Mouse (Mus musculus) liver, embryonic 14.5 days (tissue): ENCODE data around the gene Glrx3. TPM values are rescaled to one million over a fixed set of nuclear protein-coding genes. Genes with fewer than 3 reads are reported as not detected.
A peak's percentile ranks its signal among the peaks of the same experiment; 100 is the strongest.

Experiments
- ATAC-seq: fragments of 200-750 bp; cut with Nextera tagmentation; 2 replicates; pipeline ENCODE4 v1.8.0; 2017; ENCODE audit warnings: moderate number of reproducible peaks, mild to moderate bottlenecking, moderate library complexity; ENCODE audit not compliant: insufficient read depth
- DNase-seq, 3 experiments: peaks; one replicate each; pipeline ENCODE4 v3.0.0-alpha.2; 2012 to 2013; ENCODE audit warnings: low read depth in 3 of 3, low spot score in 3 of 3
- H3K27ac ChIP-seq: fragments of 300-500 bp; sonication (generic); 2 replicates; pipeline ENCODE4 v1.5.1; 2014; ENCODE audit warnings: moderate library complexity, mild to moderate bottlenecking, control low read depth, inconsistent platforms
- H3K27me3 ChIP-seq: fragments of 300-500 bp; sonication (generic); 2 replicates; pipeline ENCODE4 v1.6.1; 2014; ENCODE audit warnings: mild to moderate bottlenecking, low read length, moderate library complexity; ENCODE audit not compliant: control insufficient read depth, insufficient read depth
- H3K36me3 ChIP-seq: fragments of 300-500 bp; sonication (generic); replicated peaks from 2 replicates; pipeline ENCODE4 v1.6.1; 2014; ENCODE audit warnings: low read depth; ENCODE audit not compliant: control insufficient read depth, insufficient read depth
- H3K4me1 ChIP-seq, 2 experiments: fragments of 200-500 bp in 1 of 2; fragments of 300-500 bp in 1 of 2; sonication (generic) in 1 of 2; replicated peaks; 2 replicates each; pipeline ENCODE4 v1.6.1; 2012 to 2014; ENCODE audit warnings: antibody characterized with exemption in 1 of 2, inconsistent platforms in 1 of 2, low read length in 1 of 2; ENCODE audit not compliant: control insufficient read depth in 2 of 2, insufficient read depth in 2 of 2
- H3K4me2 ChIP-seq: fragments of 300-500 bp; sonication (generic); 2 replicates; pipeline ENCODE4 v1.6.1; 2014; ENCODE audit warnings: low read depth, mild to moderate bottlenecking, control low read depth, moderate library complexity
- H3K4me3 ChIP-seq, 2 experiments: fragments of 200-500 bp in 1 of 2; fragments of 300-500 bp in 1 of 2; sonication (generic) in 1 of 2; 2 replicates each; pipeline ENCODE4 v1.5.1; 2012 to 2014; ENCODE audit warnings: low read depth in 2 of 2, low read length in 2 of 2, mild to moderate bottlenecking in 2 of 2, control low read depth in 1 of 2, inconsistent platforms in 1 of 2, moderate library complexity in 1 of 2; ENCODE audit not compliant: insufficient read depth in 1 of 2
- H3K9ac ChIP-seq: fragments of 300-500 bp; sonication (generic); replicated peaks from 2 replicates; pipeline ENCODE4 v1.6.1; 2014; ENCODE audit warnings: mild to moderate bottlenecking, control low read depth, moderate library complexity
- H3K9me3 ChIP-seq: fragments of 300-500 bp; sonication (generic); 2 replicates; pipeline ENCODE4 v1.6.1; 2016; ENCODE audit warnings: low read length, mixed read lengths; ENCODE audit not compliant: control insufficient read depth
- CTCF ChIP-seq: IDR thresholded peaks from 2 replicates; pipeline ENCODE4 v1.5.1; 2016; ENCODE audit warnings: antibody characterized with exemption, low read depth, control low read depth
- EP300 ChIP-seq: IDR thresholded peaks from 2 replicates; pipeline ENCODE4 v1.6.1; 2016; ENCODE audit warnings: antibody characterized with exemption, low read depth
- WGBS: fragments of 180-500 bp; shearing (Covaris S2); extraction: QIAGEN DNeasy Blood & Tissue Kit; methylation state at CpG from one replicate; pipeline ENCODE4 v1.1.7; 2014; ENCODE audit not compliant: insufficient replicate concordance; 5-methylcytosine and 5-hydroxymethylcytosine counted together
- polyA plus RNA-seq, 2 experiments: library from polyadenylated mRNA; depleted of rRNA in 1 of 2; stranded (reverse) in 1 of 2; unstranded in 1 of 2; fragments of >200 nt; fragmentation: Nextera tagmentation in 1 of 2; extraction: Ambion mirVana in 1 of 2; gene quantifications; 2 replicates each; pipeline versions ENCODE4 v1.2.1 to v1.2.3; 2012 to 2014

Glrx3 gene
- polyA plus RNA-seq, 2 experiments = 41.8 to 113 TPM

DNA sequence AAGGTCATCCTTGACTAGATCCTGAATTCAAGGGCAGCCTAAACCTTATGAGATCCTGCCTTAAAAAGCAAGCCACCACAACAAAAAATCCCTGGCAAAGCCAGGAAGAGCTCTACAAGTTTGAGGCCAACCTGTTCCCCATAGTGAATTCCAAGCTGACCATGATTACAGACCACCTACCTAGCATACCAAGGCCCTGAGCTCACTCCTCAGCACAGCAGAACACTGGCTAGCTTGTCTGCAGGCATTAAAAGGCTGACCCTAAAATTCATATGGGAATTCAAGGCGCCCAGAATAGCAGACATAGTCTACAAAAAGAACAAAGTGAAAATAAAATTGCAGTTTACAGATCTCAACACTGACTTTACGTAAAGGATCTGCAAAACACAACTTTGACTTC lies 33.3 kb upstream of the Glrx3 start:
- 56% methylated on average over 2 of the region's 2 CpGs for whole genome bisulfite sequencing
- Histone ChIP-seq H3K9me3 (no peaks in the 10 kb centered on the region), H3K4me2 (no peak overlapping the region), H3K9ac (no peak overlapping the region), H3K36me3 (no peaks in the 10 kb centered on the region), H3K27me3 (no peaks in the 10 kb centered on the region), H3K4me1 (no peaks in the 10 kb centered on the region; a peak in 1 of 4 replicates), H3K27ac (no peak overlapping the region), H3K4me3 (no peak overlapping the region)
- DNase-seq = no peak
- TF ChIP-seq EP300 = no peak
- ATAC-seq = no peak

DNA sequence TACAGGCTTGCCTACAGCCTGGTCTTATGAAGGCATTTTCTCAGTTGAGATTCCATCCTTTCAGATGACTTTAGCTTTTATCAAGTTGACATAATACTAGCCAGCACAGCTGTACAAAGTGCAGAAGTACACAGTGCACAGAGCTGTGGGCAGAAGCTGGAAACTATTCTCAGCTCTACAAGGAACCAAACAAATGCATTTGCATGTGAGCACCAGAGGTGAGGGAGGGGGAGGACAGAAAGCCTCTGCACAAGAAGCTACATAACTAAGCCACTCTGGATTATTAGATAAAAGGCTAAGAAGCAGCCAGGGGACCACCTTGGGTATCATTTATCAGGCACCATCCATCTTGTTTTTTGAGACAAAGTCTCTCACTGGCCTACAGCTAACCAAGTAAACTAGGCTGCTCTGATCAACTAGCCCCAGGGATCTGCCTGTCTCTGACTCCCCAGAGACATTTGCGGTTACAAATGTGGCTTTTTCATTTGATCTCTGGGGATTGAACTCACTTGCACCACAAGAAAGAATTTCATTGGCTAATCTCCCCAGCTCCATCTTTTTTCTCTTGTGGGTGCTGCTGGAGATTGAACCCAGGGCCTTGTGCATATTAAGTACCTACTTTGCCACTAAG lies 29.9 kb upstream of the Glrx3 start:
- DNase-seq (no peak), ATAC-seq (no peak)
- H3K4me3 ChIP-seq = no peak overlapping the region
- no peaks in the 10 kb centered on the region for H3K36me3 ChIP-seq
- no peak overlapping the region for H3K4me2 ChIP-seq
- peaks cover 2 to 4% of the 10 kb centered on the region in 2 experiments; a peak in 3 of 4 replicates for H3K4me1 ChIP-seq
- no peak overlapping the region for H3K9ac ChIP-seq
- no peak overlapping the region for H3K27ac ChIP-seq
- H3K9me3 ChIP-seq = no peaks in the 10 kb centered on the region
- TF ChIP-seq CTCF = no peak
- no peak for TF ChIP-seq EP300
- H3K27me3 ChIP-seq = no peaks in the 10 kb centered on the region
- WGBS = 90% methylated on average over 1 of the region's 1 CpGs

DNA sequence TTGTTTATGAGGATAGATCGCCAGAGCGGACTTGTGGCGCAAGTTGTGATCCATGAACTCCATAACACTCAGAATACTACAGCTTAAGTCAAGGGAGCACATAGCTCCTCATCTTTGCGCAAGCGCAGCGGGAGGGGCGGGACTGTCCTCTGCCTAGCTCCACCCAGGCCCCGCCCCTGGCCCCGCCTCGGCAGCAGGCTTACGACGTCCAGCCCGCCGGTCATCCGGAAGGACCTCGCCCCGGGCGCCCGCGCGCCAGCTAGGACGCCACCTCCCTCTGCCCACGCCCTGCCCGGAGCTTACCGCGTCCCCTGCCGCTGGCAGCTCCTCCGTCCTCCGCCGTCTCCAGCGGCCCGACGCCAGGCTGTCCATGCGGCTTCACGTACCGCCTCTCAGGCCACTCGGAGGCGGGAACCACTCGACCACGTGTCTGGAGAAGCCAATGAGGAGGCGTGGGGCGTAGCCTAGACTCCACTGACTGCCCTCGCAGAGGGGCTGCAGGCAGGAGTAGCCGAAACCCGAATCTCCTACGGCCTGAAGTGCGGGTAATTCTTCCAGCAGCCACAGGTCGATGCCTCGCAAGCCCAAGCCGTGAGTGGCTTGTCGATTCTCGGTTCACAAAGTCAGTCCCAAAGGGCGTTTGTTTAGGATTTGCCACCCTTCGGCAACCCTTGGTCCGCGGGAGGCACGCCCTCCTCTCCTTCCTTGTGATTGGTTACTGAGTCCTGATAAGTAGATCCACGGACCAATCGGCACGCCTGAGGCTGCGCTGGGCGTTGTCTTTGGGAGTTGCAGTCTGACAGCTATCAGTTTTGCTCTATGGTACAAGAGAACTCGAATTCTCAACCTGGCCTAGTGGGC lies 26.8 kb upstream of the Glrx3 start, which contains the start of gene 9430038I01Rik:
9430038I01Rik (minus strand) TSS at position 426 of the 861 bp plus-strand sequence.
- peaks cover 2 to 4% of the 10 kb centered on the region in 2 experiments; a peak in 2 of 4 replicates for H3K4me1 ChIP-seq
- no peak within 1 kb of the TSS; the same call in 1 of the 2 replicates for H3K27ac ChIP-seq
- no peaks in the 10 kb centered on the region for H3K27me3 ChIP-seq
- TF ChIP-seq CTCF = no peak; the same call in 1 of the 2 replicates
- TF ChIP-seq EP300 = no peak
- ATAC-seq = peak; percentile 99
- H3K36me3 ChIP-seq = no peaks in the 10 kb centered on the region
- no peaks in the 10 kb centered on the region for H3K9me3 ChIP-seq
- peak within 1 kb of the TSS; percentile 77 to 80 for H3K4me3 ChIP-seq
- H3K9ac ChIP-seq = peak within 1 kb of the TSS; percentile 64
- WGBS = under 1% methylated on average over 63 of the region's 63 CpGs
- H3K4me2 ChIP-seq = peak within 1 kb of the TSS; percentile 78
- peak; percentile 89 to 92 (median 89) for DNase-seq

DNA sequence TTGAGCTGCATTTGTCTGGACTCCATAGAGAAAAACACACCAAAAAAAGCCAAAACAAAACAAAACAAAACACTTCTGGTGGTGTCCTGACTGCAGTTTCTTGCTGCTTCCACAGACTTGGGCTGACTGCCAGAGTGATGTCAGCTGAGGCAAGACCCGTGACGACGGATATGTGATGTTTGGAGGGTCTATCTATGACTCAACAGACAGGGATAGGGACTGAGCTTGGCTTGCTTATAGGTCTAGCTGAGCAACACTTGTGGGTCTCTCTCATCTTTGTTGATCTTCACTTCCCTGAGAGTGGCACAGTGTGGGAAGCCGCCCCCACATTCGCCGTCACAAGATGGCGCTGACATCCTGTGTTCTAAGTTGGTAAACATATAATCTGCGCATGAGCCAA lies 22.7 kb upstream of the Glrx3 start:
- ATAC-seq (no peak), DNase-seq (no peak)
- no peaks in the 10 kb centered on the region for H3K27me3 ChIP-seq
- no peak overlapping the region for H3K4me3 ChIP-seq
- no peak overlapping the region for H3K9ac ChIP-seq
- H3K36me3 ChIP-seq = no peaks in the 10 kb centered on the region
- no peaks in the 10 kb centered on the region for H3K9me3 ChIP-seq
- no peak overlapping the region for H3K27ac ChIP-seq
- 73% methylated on average over 8 of the region's 8 CpGs for WGBS
- no peak for TF ChIP-seq EP300
- no peak for TF ChIP-seq CTCF
- peaks cover 2 to 4% of the 10 kb centered on the region in 2 experiments; a peak in 2 of 4 replicates for H3K4me1 ChIP-seq
- no peak overlapping the region for H3K4me2 ChIP-seq

DNA sequence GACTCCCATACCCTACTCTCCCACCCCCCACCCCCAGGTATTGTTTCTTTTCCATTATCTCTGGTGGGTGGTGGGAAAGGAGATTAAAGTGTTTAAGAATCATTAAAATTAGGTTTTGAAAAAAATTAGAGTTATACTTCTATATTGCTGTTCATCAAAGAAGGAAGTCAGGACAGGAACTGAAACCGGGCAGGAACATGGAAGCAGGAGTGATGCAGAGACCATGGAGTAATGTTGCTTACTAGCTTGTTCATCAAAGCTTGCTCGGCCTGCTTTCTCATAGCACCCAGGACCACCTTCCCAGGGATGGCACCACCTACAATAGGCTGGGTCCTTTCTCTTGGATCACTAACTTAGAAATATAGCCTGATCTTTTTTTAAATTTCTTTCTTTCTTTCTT lies 16.9 kb upstream of the Glrx3 start:
- Histone ChIP-seq H3K9me3 (no peaks in the 10 kb centered on the region), H3K4me2 (no peak overlapping the region), H3K36me3 (no peaks in the 10 kb centered on the region), H3K4me3 (no peak overlapping the region), H3K27ac (no peak overlapping the region), H3K9ac (no peak overlapping the region), H3K4me1 (no peaks in the 10 kb centered on the region), H3K27me3 (no peaks in the 10 kb centered on the region)
- no peak for TF ChIP-seq EP300
- no peak for TF ChIP-seq CTCF
- WGBS = 59% methylated on average over 2 of the region's 2 CpGs
- no peak for ATAC-seq
- DNase-seq = no peak
